Mouse (Mus musculus): ENCODE measurements around the gene Klf11. TPM values are rescaled to one million over a fixed set of nuclear protein-coding genes. Genes with fewer than 3 reads are reported as not detected.

The Klf11 gene
- polyA plus RNA-seq, 1 experiment = 8.4 TPM

GRCm38 (mm10) chr12:24686038-24686695, 35.1 kb downstream of the Klf11 start:
- TF ChIP-seq GATA1 (IDR thresholded peaks at IDR 0.05; ENCODE audit: low read length) = no peak

DNA sequence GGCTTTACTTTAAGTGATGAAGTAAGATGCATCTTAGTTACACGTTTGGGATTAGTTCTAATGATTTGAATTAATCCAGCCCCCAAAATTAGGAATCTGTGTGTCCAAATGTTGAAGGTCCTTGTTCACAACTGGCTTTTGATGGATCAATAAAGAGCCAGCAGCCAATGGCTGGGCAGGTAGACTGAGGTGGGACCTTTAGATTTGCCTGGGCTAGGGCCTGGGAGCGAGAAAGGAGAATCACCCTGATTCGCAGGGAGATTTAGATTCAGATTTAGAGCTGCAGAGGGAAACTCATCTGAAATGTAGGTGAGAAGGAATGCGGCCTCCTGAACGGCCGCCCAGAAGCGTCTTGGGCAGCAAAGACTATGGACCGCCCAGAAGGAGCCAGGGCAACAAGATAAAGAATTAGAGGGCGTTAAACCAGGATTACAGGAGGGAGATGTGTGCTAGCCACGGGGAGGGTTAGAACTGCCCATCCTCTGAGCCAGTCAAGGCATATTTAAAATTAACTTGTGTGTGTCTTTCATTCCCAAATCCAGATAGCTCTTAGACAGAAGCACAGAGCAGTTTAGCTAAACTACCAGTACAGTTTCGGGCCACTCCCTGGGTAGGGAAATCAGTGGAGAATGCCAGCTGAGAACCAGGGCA, 35.7 kb downstream of the Klf11 start:
- no peak for TF ChIP-seq GATA1 (IDR thresholded peaks at IDR 0.05; ENCODE audit: low read length)

DNA sequence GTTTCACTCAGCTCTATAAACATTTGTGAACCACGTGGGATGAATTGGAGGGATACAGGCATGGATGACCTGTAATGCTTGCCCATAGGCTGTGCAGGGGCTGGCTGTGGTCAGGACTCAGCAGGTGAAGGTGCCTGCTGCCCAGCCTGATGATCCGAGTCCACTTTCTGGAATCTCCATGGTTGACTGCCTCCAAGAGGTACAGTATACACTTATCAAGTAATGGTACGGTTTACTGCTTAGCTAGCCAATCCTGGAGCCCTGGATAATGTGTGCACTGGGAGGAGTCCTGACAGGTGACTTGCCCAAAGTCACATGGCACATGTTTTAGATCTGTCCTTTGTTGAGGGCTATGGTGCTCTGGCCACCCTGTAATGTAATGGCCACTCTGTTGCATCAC, 39.3 kb downstream of the Klf11 start:
- no peak for TF ChIP-seq GATA1 (IDR thresholded peaks at IDR 0.05; ENCODE audit: low read length)

DNA sequence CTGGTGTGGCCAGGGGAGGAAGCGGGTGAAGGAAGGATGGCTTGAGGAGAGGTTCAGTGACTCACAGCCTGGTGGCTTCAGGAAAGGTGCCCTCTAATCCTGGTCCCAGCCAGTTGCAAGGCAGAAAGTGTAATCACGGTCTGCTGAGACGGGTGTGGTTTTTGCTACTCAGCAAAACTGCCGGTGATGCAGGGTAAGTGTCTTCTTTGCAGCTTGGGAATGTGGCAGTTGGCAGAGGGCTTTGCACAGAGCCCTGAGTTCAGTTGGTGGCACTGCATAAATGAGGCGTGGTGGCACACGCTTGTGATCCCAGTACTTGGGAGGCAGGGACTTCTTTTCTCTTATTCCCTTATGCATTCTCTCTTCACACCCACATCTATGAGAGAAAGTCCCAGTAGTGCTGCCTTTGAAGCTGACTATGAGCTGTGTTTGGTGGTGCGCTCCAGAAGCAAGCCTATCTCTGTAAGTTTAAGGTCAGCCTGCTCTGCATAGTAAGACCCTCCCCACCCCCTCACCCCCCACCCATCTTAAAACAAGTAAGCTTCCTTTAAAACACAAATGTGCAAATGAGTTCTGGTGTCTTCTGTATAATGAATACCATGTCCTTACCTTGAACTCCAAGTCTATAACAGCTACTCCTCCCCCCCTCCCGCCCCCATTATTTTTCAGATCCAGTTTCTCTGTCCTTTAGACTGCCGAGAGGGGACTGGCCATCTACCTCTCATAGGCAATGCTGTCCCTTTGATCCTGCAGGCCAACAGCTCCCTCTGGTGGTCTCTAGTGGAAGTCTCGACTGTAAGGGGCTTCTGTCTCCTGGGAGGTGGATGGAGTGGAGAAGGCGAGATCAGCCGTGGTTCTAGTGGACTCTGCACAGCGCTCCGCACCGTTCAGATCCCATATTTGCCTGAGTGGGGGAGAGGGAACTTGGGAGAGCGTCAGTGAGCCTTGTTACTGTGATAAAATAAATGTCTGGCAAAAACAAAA, 45.7 kb downstream of the Klf11 start:
- TF ChIP-seq GATA1 (IDR thresholded peaks at IDR 0.05; ENCODE audit: low read length) = no peak

DNA sequence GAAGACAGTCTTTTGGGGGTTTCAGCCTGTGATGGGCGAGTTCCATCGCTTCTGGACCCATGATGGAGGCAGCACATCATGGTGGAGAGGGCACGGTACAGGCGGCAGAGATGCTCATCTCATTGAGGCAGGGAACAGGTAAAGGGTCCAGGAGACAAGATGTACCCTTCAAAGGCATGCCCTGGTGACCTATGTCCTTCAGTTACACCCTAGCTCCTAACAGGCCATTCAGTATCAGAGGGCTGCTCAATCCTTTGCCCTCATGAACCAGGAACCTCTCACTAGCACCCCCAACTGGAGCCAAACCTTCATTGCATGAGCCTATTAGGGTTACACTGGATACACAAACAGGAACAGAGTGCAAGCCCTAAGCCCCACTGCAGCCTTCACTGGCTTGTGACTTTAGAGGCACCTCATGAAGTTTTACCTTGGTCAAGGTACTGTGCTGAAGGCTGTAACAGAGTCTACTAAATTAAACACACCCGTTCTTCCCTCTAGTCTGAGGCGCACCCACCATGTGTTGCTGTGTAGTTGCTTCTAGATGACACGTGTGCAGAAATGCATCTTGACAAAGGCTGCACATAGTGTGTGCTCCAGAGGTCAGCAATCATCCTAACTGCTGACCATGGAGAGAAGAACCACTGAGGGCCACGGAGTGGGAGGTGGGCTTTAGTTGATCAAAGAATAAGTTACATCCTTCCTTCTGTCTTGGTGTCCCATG, 46.6 kb downstream of the Klf11 start:
- TF ChIP-seq GATA1 (IDR thresholded peaks at IDR 0.05; ENCODE audit: low read length) = no peak

DNA sequence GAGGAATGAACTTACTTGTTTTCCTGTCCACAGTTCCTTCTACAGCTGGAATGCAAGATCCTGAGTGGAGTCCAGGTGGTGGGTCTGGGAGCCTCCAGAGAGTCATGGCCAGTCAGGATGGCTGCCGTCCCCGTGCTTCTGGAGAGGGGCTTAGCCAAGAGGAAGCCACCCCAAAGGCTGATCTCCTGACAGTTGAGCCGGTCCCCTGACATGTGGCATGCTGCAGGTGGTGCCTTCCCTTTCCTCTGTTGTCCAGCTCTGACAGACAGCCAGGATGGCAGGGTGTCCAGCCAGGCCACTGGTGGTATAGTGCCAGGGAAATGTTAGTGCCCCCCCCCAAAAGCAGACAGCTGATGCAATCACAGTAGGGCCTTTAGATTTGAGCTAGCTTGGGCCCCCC, 47.4 kb downstream of the Klf11 start:
- no peak for TF ChIP-seq GATA1 (IDR thresholded peaks at IDR 0.05; ENCODE audit: low read length)

DNA sequence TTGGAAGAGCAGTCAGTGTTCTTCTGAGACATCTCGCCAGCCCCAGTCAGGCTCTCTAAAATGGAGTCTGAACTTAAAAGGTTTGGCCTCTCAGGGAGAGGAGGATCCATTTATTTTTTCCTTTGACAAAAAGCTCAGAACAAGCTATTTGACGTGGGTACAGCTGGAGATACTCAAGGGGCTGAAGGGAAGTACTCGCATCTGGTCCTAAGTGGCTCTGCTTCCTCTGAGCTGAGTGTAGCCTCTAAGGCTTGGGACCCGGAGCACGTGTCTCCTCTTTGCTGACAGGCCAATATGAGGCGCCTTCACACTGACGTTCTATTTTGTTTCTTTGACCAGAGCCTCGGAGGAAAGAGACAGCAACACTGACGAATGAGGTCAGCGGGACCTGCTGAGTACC, 48.5 kb downstream of the Klf11 start:
- TF ChIP-seq GATA1 (IDR thresholded peaks at IDR 0.05; ENCODE audit: low read length) = no peak

GRCm38 (mm10) chr12:24703013-24703412, 51.9 kb downstream of the Klf11 start:
- TF ChIP-seq GATA1 (IDR thresholded peaks at IDR 0.05; ENCODE audit: low read length) = no peak

GRCm38 (mm10) chr12:24705502-24706263, 54.6 kb downstream of the Klf11 start:
- TF ChIP-seq GATA1 (IDR thresholded peaks at IDR 0.05; ENCODE audit: low read length) = no peak

DNA sequence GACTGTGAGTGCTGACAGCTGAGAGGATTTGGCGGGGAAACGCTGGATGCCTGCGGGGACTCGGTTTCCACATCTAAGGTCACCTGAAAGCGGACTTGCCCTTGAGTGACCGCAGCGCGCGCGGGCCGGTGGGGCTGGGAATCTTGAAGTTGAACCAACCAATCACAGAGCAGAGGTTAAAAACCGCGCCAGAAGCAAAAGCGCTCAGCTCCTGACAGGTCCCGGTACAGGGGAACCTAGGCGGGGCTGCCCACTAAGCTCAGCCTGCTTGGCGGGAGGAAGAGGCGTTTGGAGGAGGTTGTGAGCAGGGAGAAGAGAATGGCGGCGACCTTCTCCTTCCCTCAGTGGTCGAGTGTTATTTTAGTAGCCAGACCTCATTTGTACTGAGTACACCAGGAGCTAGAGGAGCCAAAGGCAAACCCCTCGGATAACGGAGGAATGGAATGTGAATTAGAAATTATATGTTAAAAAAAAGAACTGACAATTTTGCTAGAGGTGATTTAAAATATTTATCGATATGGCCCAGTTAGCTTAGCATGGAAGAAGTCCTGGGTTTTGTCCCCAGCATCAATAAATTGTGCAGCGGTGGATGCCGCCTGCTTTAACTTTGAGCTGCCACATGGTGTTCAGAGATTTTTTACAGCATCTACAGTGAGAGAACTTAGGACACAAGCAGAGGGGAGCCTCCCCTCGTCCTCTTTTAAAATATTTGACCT, 55.8 kb downstream of the Klf11 start:
- TF ChIP-seq GATA1 (IDR thresholded peaks at IDR 0.05; ENCODE audit: low read length) = no peak

DNA sequence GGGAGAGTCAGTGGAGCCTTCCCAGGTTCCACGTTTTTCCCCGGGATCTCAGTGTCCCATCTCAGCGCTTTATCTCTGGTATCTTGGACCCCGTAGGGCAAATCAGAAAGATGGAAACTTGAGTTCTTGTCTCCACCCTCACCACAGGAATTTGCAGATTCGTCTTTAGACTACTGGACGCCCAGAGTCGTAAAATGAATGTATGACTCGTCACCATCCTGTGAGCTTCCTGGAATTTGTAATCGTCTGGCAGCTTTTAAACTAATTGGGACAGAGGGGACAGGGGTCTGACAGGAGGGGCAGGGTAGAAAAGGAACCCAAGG, 56.4 kb downstream of the Klf11 start:
- no peak for TF ChIP-seq GATA1 (IDR thresholded peaks at IDR 0.05; ENCODE audit: low read length)

DNA sequence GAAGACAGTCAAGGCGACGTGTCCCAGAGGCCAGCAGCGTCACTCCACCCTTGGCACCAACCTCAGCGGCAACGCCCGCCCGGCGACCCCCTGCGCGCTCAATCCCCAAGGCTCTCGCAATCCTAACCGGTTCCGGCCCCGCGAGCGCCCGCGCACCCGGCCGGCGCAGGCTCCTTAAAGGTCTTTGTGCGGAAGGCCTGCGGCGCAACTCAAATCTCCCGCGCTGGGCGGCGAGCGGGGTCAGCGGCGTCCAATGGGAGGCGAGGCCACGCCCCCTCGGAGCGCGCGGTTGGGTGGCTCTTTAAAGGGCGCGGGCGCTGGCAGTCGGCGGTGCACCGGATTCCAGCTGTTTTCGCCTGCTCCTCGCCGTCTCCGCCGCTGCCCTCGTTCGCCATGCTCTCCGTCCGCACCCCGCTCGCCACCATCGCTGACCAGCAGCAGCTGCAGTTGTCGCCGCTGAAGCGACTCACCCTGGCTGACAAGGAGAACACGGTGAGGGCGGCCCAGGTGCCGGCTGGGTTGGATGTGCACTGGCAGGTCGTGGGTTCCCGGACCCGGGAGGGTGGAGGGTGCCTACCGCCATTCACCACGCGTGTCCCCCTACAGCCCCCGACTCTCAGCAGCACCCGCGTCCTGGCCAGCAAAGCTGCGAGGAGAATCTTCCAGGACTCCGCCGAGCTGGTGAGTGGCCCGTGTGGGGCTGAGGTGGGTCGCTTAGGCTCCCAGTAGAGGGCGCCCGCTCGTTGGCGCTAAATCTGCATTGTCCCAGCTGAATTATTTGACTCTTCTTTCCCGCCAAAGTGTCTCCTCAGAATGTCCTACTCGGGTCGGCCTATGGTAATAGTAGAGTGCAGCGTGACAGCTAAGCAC, 57.1 kb downstream of the Klf11 start, which contains the start of gene Rrm2:
TSS of gene Rrm2 (plus strand) at position 288 of the 870 bp plus-strand sequence.
- no peak for TF ChIP-seq GATA1 (IDR thresholded peaks at IDR 0.05; ENCODE audit: low read length)

DNA sequence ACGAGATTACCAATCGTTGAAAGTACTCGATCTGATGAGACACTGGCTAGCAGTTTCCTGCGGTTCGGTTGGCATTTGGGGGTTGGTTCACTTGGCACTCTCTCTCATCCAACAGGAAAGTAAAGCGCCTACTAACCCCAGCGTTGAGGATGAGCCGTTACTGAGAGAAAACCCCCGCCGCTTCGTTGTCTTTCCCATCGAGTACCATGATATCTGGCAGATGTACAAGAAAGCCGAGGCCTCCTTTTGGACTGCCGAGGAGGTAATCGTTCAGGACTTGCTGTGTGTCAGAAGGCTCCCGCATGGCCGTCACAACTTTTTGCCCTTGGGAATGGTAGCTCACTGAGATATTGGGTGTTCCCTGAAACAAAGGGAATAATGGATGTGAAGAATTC, 57.7 kb downstream of the Klf11 start:
- TF ChIP-seq GATA1 (IDR thresholded peaks at IDR 0.05; ENCODE audit: low read length) = no peak
